16 mouse cellular contexts compared by ENCODE assay signal in the genomic region with DNA sequence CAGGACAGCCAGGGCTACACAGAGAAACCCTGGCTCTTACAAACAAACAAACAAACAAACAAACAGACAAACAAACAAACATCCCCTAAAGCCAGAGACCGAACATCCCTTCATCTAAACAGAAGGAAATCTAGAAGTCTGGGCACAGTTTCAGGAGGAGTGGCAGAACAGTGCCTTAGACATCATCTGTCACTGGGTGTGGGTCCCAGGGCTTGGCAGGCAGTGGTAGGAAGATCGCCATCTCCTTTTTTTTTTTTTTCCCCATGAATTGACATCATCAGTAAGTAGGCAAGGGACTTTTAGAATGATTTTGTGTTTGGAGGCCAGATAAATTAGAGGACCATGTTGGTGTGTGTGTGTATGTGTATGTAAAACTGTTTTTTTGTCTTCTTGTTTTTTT.
"Had no signal": no experiment of that assay in that cellular context is flagged by ENCODE, and none has a peak within 500 bp of the region (broad histone marks: within the 10 kb centered on the region; RNA-seq: fewer than 3 reads in every experiment).

No protein-coding gene starts in this region.

- H3K27me3 ChIP-seq: liver, embryonic 13.5 days; midbrain, embryonic 15.5 days; neural tube, embryonic 12.5 days; neural tube, embryonic 15.5 days; stomach, embryonic 15.5 days had no signal

- H3K9ac ChIP-seq: liver, embryonic 13.5 days; midbrain, embryonic 15.5 days; neural tube, embryonic 12.5 days; neural tube, embryonic 15.5 days; stomach, embryonic 15.5 days had no signal

- ATAC-seq: midbrain, embryonic 15.5 days had no signal

- H3K4me2 ChIP-seq: liver, embryonic 13.5 days; midbrain, embryonic 11.5 days; midbrain, embryonic 15.5 days; neural tube, embryonic 12.5 days; neural tube, embryonic 15.5 days; stomach, embryonic 15.5 days had no signal

- DNase-seq: kidney, adult 9 months; kidney, postnatal 14 days; kidney, postnatal 4 days; liver, embryonic 13.5 days; lung, adult 2 months; lung, postnatal 14 days; lung, postnatal 4 days; right cerebral cortex, adult 18-20 months; right cerebral cortex, postnatal 14 days; right cerebral cortex, postnatal 4 days; thymus, postnatal 25 days had no signal

- H3K27ac ChIP-seq: liver, embryonic 13.5 days; midbrain, embryonic 15.5 days; neural tube, embryonic 12.5 days; neural tube, embryonic 15.5 days; stomach, embryonic 15.5 days had no signal

- H3K9me3 ChIP-seq: liver, embryonic 13.5 days; midbrain, embryonic 15.5 days; neural tube, embryonic 12.5 days; neural tube, embryonic 15.5 days; stomach, embryonic 15.5 days had no signal

- H3K4me3 ChIP-seq: liver, embryonic 13.5 days; midbrain, embryonic 15.5 days; neural tube, embryonic 12.5 days; neural tube, embryonic 15.5 days; stomach, embryonic 15.5 days had no signal

- H3K4me1 ChIP-seq: liver, embryonic 13.5 days; midbrain, embryonic 15.5 days; neural tube, embryonic 12.5 days; neural tube, embryonic 15.5 days; stomach, embryonic 15.5 days had no signal

- H3K36me3 ChIP-seq: midbrain, embryonic 15.5 days had no signal
